Mouse (Mus musculus) erythroblast, embryonic 14.5 days (primary cell): Measurements from ENCODE around the gene Ehf. TPM values are rescaled to one million over a fixed set of nuclear protein-coding genes. Genes with fewer than 3 reads are reported as not detected.

Experiments
- H3K27me3 ChIP-seq: 2 replicates; pipeline ENCODE4 v1.6.1; 2012; ENCODE audit warnings: inconsistent platforms; ENCODE audit not compliant: control insufficient read depth
- H3K36me3 ChIP-seq: 2 replicates; pipeline ENCODE4 v1.6.1; 2012; ENCODE audit warnings: mild to moderate bottlenecking, inconsistent platforms; ENCODE audit not compliant: control insufficient read depth
- H3K4me1 ChIP-seq: 2 replicates; pipeline ENCODE4 v1.6.1; 2012; ENCODE audit warnings: inconsistent platforms; ENCODE audit not compliant: control insufficient read depth
- H3K4me3 ChIP-seq: replicated peaks from 2 replicates; pipeline ENCODE3; 2012; ENCODE audit warnings: moderate library complexity, mild to moderate bottlenecking, inconsistent platforms
- H3K9me3 ChIP-seq: 2 replicates; pipeline ENCODE4 v1.6.1; 2012; ENCODE audit warnings: low read length, inconsistent platforms, mixed read lengths; ENCODE audit not compliant: control insufficient read depth
- GATA1 ChIP-seq: IDR thresholded peaks from 2 replicates; pipeline ENCODE4 v1.6.1; 2012; ENCODE audit warnings: low read length, inconsistent platforms, mixed read lengths
- TAL1 ChIP-seq: IDR thresholded peaks from 3 replicates; pipeline ENCODE4 v1.6.1; 2012; ENCODE audit warnings: low read length, inconsistent platforms, mixed read lengths
- polyA plus RNA-seq: library from polyadenylated mRNA; stranded (reverse); fragments of >175 nt; gene quantifications from 2 replicates; pipeline ENCODE4 v1.2.3, GENCODE M21; 2012

Ehf gene
- polyA plus RNA-seq, 1 experiment: 0.04 TPM

- TF ChIP-seq TAL1: no peak
- TF ChIP-seq GATA1: no peak
- H3K4me3 ChIP-seq: no peak overlapping the region
- H3K36me3 ChIP-seq: no peaks in the 10 kb centered on the region
- no peaks in the 10 kb centered on the region for H3K27me3 ChIP-seq
- no peaks in the 10 kb centered on the region for H3K9me3 ChIP-seq
- peaks cover 41% of the 10 kb centered on the region for H3K4me1 ChIP-seq
Measured at GRCm38 (mm10) chr2:103336000-103336399, 32.9 kb upstream of the Ehf start.

- no peaks in the 10 kb centered on the region for H3K27me3 ChIP-seq
- no peaks in the 10 kb centered on the region for H3K36me3 ChIP-seq
- H3K4me3 ChIP-seq: no peak overlapping the region
- TF ChIP-seq GATA1 (no peak), TAL1 (no peak)
- no peaks in the 10 kb centered on the region for H3K9me3 ChIP-seq
- peaks cover 27% of the 10 kb centered on the region for H3K4me1 ChIP-seq
Measured at GRCm38 (mm10) chr2:103331666-103332191, 28.7 kb upstream of the Ehf start.

GRCm38 (mm10) chr2:103328731-103329130 lies 25.7 kb upstream of the Ehf start:
- H3K4me1 ChIP-seq: peaks cover 38% of the 10 kb centered on the region
- H3K4me3 ChIP-seq: no peak overlapping the region
- no peaks in the 10 kb centered on the region for H3K27me3 ChIP-seq
- no peaks in the 10 kb centered on the region for H3K36me3 ChIP-seq
- H3K9me3 ChIP-seq: no peaks in the 10 kb centered on the region
- TF ChIP-seq GATA1 (no peak), TAL1 (no peak)

- no peaks in the 10 kb centered on the region for H3K9me3 ChIP-seq
- H3K4me1 ChIP-seq: peaks cover 71% of the 10 kb centered on the region
- H3K36me3 ChIP-seq: no peaks in the 10 kb centered on the region
- H3K4me3 ChIP-seq: no peak overlapping the region
- no peaks in the 10 kb centered on the region for H3K27me3 ChIP-seq
- TF ChIP-seq GATA1 (no peak), TAL1 (no peak)
Measured at GRCm38 (mm10) chr2:103325301-103326048, 22.4 kb upstream of the Ehf start.

GRCm38 (mm10) chr2:103324320-103324719 lies 21.2 kb upstream of the Ehf start:
- H3K4me1 ChIP-seq: peaks cover 79% of the 10 kb centered on the region

GRCm38 (mm10) chr2:103322171-103322570 lies 19.1 kb upstream of the Ehf start:
- H3K27me3 ChIP-seq: no peaks in the 10 kb centered on the region
- H3K36me3 ChIP-seq: no peaks in the 10 kb centered on the region
- H3K4me1 ChIP-seq: peaks cover 66% of the 10 kb centered on the region
- no peak overlapping the region for H3K4me3 ChIP-seq
- no peak for TF ChIP-seq GATA1
- no peak for TF ChIP-seq TAL1
- H3K9me3 ChIP-seq: no peaks in the 10 kb centered on the region

More at GRCm38 (mm10) chr2:103324320-103324719, 21.2 kb upstream of the Ehf start:
- Histone ChIP-seq H3K9me3 (no peaks in the 10 kb centered on the region), H3K27me3 (no peaks in the 10 kb centered on the region), H3K4me3 (no peak overlapping the region), H3K36me3 (no peaks in the 10 kb centered on the region)
- no peak for TF ChIP-seq TAL1
- TF ChIP-seq GATA1: no peak

GRCm38 (mm10) chr2:103321638-103322037 lies 18.6 kb upstream of the Ehf start:
- no peak for TF ChIP-seq GATA1
- no peak for TF ChIP-seq TAL1
- Histone ChIP-seq H3K9me3 (no peaks in the 10 kb centered on the region), H3K4me1 (peaks cover 65% of the 10 kb centered on the region), H3K27me3 (no peaks in the 10 kb centered on the region), H3K4me3 (no peak overlapping the region), H3K36me3 (no peaks in the 10 kb centered on the region)

- TF ChIP-seq GATA1 (no peak), TAL1 (no peak)
- peaks cover 31% of the 10 kb centered on the region for H3K27me3 ChIP-seq
- no peaks in the 10 kb centered on the region for H3K9me3 ChIP-seq
- no peaks in the 10 kb centered on the region for H3K36me3 ChIP-seq
- no peaks in the 10 kb centered on the region for H3K4me1 ChIP-seq
- no peak overlapping the region for H3K4me3 ChIP-seq
Measured at GRCm38 (mm10) chr2:103314002-103314401, 10.9 kb upstream of the Ehf start.

- TF ChIP-seq TAL1 (no peak), GATA1 (no peak)
- no peaks in the 10 kb centered on the region for H3K4me1 ChIP-seq
- H3K4me3 ChIP-seq: no peak overlapping the region
- H3K9me3 ChIP-seq: no peaks in the 10 kb centered on the region
- peaks cover 33% of the 10 kb centered on the region for H3K27me3 ChIP-seq
- no peaks in the 10 kb centered on the region for H3K36me3 ChIP-seq
Measured at GRCm38 (mm10) chr2:103312640-103313039, 9.6 kb upstream of the Ehf start.
